Mouse (Mus musculus) midbrain, embryonic 15.5 days (tissue): ENCODE data around the gene Alx3. TPM values are rescaled to one million over a fixed set of nuclear protein-coding genes. Genes with fewer than 3 reads are reported as not detected.
A peak's percentile ranks its signal among the peaks of the same experiment; 100 is the strongest.

ENCODE experiments used
- ATAC-seq: fragments of 200-750 bp; cut with Nextera tagmentation; replicated peaks from 2 replicates; pipeline ENCODE4 v1.8.0; 2017; ENCODE audit warnings: moderate TSS enrichment
- H3K27ac ChIP-seq: fragments of 300-500 bp; sonication (generic); 2 replicates; pipeline ENCODE4 v1.5.1; 2015; ENCODE audit warnings: mild to moderate bottlenecking, inconsistent platforms
- H3K27me3 ChIP-seq: fragments of 300-500 bp; sonication (generic); replicated peaks from 2 replicates; pipeline ENCODE4 v1.6.1; 2015; ENCODE audit warnings: inconsistent platforms
- H3K36me3 ChIP-seq: fragments of 300-500 bp; sonication (generic); replicated peaks from 2 replicates; pipeline ENCODE4 v1.6.1; 2015; ENCODE audit warnings: inconsistent platforms
- H3K4me1 ChIP-seq: fragments of 300-500 bp; sonication (generic); 2 replicates; pipeline ENCODE4 v1.6.1; 2015; ENCODE audit warnings: inconsistent platforms
- H3K4me2 ChIP-seq: fragments of 300-500 bp; sonication (generic); 2 replicates; pipeline ENCODE4 v1.6.1; 2015; ENCODE audit warnings: inconsistent platforms, mild to moderate bottlenecking, moderate library complexity
- H3K4me3 ChIP-seq: fragments of 300-500 bp; sonication (generic); 2 replicates; pipeline ENCODE4 v1.5.1; 2015; ENCODE audit warnings: mild to moderate bottlenecking, inconsistent platforms
- H3K9ac ChIP-seq: fragments of 300-500 bp; sonication (generic); 2 replicates; pipeline ENCODE4 v1.6.1; 2015; ENCODE audit warnings: mild to moderate bottlenecking, inconsistent platforms
- H3K9me3 ChIP-seq: fragments of 300-500 bp; sonication (generic); 2 replicates; pipeline ENCODE4 v1.6.1; 2016; ENCODE audit warnings: inconsistent platforms
- WGBS: fragments of 180-500 bp; shearing (Covaris S2); methylation state at CpG from one replicate; pipeline ENCODE4 v1.1.7; 2015; ENCODE audit warnings: mixed read lengths; 5-methylcytosine and 5-hydroxymethylcytosine counted together
- polyA plus RNA-seq: library from polyadenylated mRNA; unstranded; fragments of >200 nt; fragmentation: Nextera tagmentation; extraction: Ambion mirVana; gene quantifications from 2 replicates; pipeline ENCODE4 v1.2.1, GENCODE M21; 2015

The Alx3 gene
- polyA plus RNA-seq, 1 experiment from 2014 or later, result 1.0 TPM

- H3K4me2 ChIP-seq, result no peak overlapping the region
Measured at GRCm38 (mm10) chr3:107591612-107592011, 3.2 kb upstream of the Alx3 start.

GRCm38 (mm10) chr3:107593632-107594031 lies 1.2 kb upstream of the Alx3 start:
- WGBS, result 62% methylated on average over 2 of the region's 2 CpGs
- Histone ChIP-seq H3K9ac (no peak overlapping the region), H3K4me1 (peaks cover 19% of the 10 kb centered on the region), H3K27ac (no peak overlapping the region), H3K36me3 (no peaks in the 10 kb centered on the region), H3K27me3 (peaks cover 52% of the 10 kb centered on the region), H3K4me3 (no peak overlapping the region), H3K9me3 (no peaks in the 10 kb centered on the region), H3K4me2 (no peak overlapping the region)
- no peak for ATAC-seq

More at GRCm38 (mm10) chr3:107591612-107592011, 3.2 kb upstream of the Alx3 start:
- H3K27me3 ChIP-seq, result peaks cover 51% of the 10 kb centered on the region
- no peak for ATAC-seq
- no peaks in the 10 kb centered on the region for H3K9me3 ChIP-seq
- H3K27ac ChIP-seq, result no peak overlapping the region
- H3K4me1 ChIP-seq, result peaks cover 11% of the 10 kb centered on the region
- 65% methylated on average over 1 of the region's 1 CpGs for WGBS
- H3K4me3 ChIP-seq, result no peak overlapping the region
- no peaks in the 10 kb centered on the region for H3K36me3 ChIP-seq
- no peak overlapping the region for H3K9ac ChIP-seq

- H3K4me3 ChIP-seq, result peak overlapping the region; percentile 30
- H3K9me3 ChIP-seq, result no peaks in the 10 kb centered on the region
- peaks cover 19% of the 10 kb centered on the region for H3K4me1 ChIP-seq
- peaks cover 70% of the 10 kb centered on the region for H3K27me3 ChIP-seq
- peak overlapping the region; percentile 10; the same call in 1 of the 2 replicates for H3K9ac ChIP-seq
- H3K27ac ChIP-seq, result no peak overlapping the region
- peak; percentile 19; the same call in 1 of the 2 replicates for ATAC-seq
- H3K36me3 ChIP-seq, result no peaks in the 10 kb centered on the region
- H3K4me2 ChIP-seq, result peak overlapping the region; percentile 53
- under 1% methylated on average over 50 of the region's 50 CpGs for WGBS
Measured at GRCm38 (mm10) chr3:107595264-107595937, 570 bp downstream of the Alx3 start.

- under 1% methylated on average over 34 of the region's 34 CpGs for WGBS
- Histone ChIP-seq H3K9ac (no peak overlapping the region), H3K27ac (no peak overlapping the region), H3K36me3 (no peaks in the 10 kb centered on the region), H3K9me3 (no peaks in the 10 kb centered on the region), H3K4me3 (peak overlapping the region; percentile 30), H3K4me1 (peaks cover 19% of the 10 kb centered on the region), H3K27me3 (peaks cover 76% of the 10 kb centered on the region), H3K4me2 (peak overlapping the region; percentile 53; the same call in 1 of the 2 replicates)
- ATAC-seq, result 0 out of 2 replicates have a peak, but pooled peaks have one; percentile 19
Measured at GRCm38 (mm10) chr3:107595938-107596461, 1.2 kb downstream of the Alx3 start.

- ATAC-seq, result no peak
- under 1% methylated on average over 26 of the region's 26 CpGs for WGBS
- Histone ChIP-seq H3K27ac (no peak overlapping the region), H3K27me3 (peaks cover 71% of the 10 kb centered on the region), H3K4me1 (peaks cover 19% of the 10 kb centered on the region), H3K9ac (no peak overlapping the region), H3K36me3 (no peaks in the 10 kb centered on the region), H3K4me3 (peak overlapping the region; percentile 8; the same call in 1 of the 2 replicates), H3K4me2 (peak overlapping the region; percentile 14; the same call in 1 of the 2 replicates), H3K9me3 (no peaks in the 10 kb centered on the region)
Measured at GRCm38 (mm10) chr3:107596559-107596958, 1.7 kb downstream of the Alx3 start.

GRCm38 (mm10) chr3:107597134-107597533 lies 2.3 kb downstream of the Alx3 start:
- no peaks in the 10 kb centered on the region for H3K9me3 ChIP-seq
- no peaks in the 10 kb centered on the region for H3K36me3 ChIP-seq
- H3K4me1 ChIP-seq, result peaks cover 19% of the 10 kb centered on the region
- no peak overlapping the region for H3K4me2 ChIP-seq
- no peak overlapping the region for H3K27ac ChIP-seq
- no peak overlapping the region for H3K9ac ChIP-seq
- ATAC-seq, result no peak
- no peak overlapping the region for H3K4me3 ChIP-seq
- peaks cover 70% of the 10 kb centered on the region for H3K27me3 ChIP-seq
- WGBS, result 5% methylated on average over 19 of the region's 24 CpGs

GRCm38 (mm10) chr3:107597586-107598389 lies 3.0 kb downstream of the Alx3 start:
- no peak for ATAC-seq
- H3K9me3 ChIP-seq, result no peaks in the 10 kb centered on the region
- H3K4me2 ChIP-seq, result no peak overlapping the region
- H3K9ac ChIP-seq, result no peak overlapping the region
- peaks cover 19% of the 10 kb centered on the region for H3K4me1 ChIP-seq
- H3K27ac ChIP-seq, result no peak overlapping the region
- H3K27me3 ChIP-seq, result peaks cover 69% of the 10 kb centered on the region
- no peak overlapping the region for H3K4me3 ChIP-seq
- WGBS, result 5% methylated on average over 22 of the region's 22 CpGs
- no peaks in the 10 kb centered on the region for H3K36me3 ChIP-seq

- Histone ChIP-seq H3K27me3 (peaks cover 55% of the 10 kb centered on the region), H3K9me3 (no peaks in the 10 kb centered on the region), H3K27ac (no peak overlapping the region), H3K4me2 (no peak overlapping the region), H3K4me3 (no peak overlapping the region), H3K4me1 (peaks cover 15% of the 10 kb centered on the region), H3K9ac (no peak overlapping the region), H3K36me3 (no peaks in the 10 kb centered on the region)
- ATAC-seq, result no peak
- WGBS, result 39% methylated on average over 6 of the region's 6 CpGs
Measured at GRCm38 (mm10) chr3:107600127-107600526, 5.3 kb downstream of the Alx3 start.

- Histone ChIP-seq H3K27me3 (peaks cover 18% of the 10 kb centered on the region), H3K36me3 (no peaks in the 10 kb centered on the region), H3K9me3 (no peaks in the 10 kb centered on the region), H3K4me1 (no peaks in the 10 kb centered on the region), H3K4me2 (no peak overlapping the region), H3K9ac (no peak overlapping the region), H3K27ac (no peak overlapping the region), H3K4me3 (no peak overlapping the region)
- no peak for ATAC-seq
- 8% methylated on average over 4 of the region's 4 CpGs for WGBS
Measured at GRCm38 (mm10) chr3:107605304-107605703, 10.5 kb downstream of the Alx3 start.

- peaks cover 12% of the 10 kb centered on the region; the same call in 1 of the 2 replicates for H3K36me3 ChIP-seq
- H3K27me3 ChIP-seq, result peaks cover 9% of the 10 kb centered on the region; the same call in 1 of the 2 replicates
- no peak overlapping the region for H3K4me2 ChIP-seq
- H3K4me1 ChIP-seq, result no peaks in the 10 kb centered on the region
- no peak overlapping the region for H3K27ac ChIP-seq
- no peak overlapping the region for H3K9ac ChIP-seq
- no peaks in the 10 kb centered on the region for H3K9me3 ChIP-seq
- 88% methylated on average over 8 of the region's 8 CpGs for WGBS
- no peak overlapping the region for H3K4me3 ChIP-seq
- ATAC-seq, result no peak
Measured at GRCm38 (mm10) chr3:107607221-107607620, 12.4 kb downstream of the Alx3 start.

GRCm38 (mm10) chr3:107608808-107609207 lies 14.0 kb downstream of the Alx3 start:
- Histone ChIP-seq H3K9me3 (no peaks in the 10 kb centered on the region), H3K4me3 (no peak overlapping the region), H3K27me3 (peaks cover 4% of the 10 kb centered on the region; the same call in 1 of the 2 replicates), H3K36me3 (peaks cover 26% of the 10 kb centered on the region), H3K27ac (no peak overlapping the region), H3K9ac (no peak overlapping the region), H3K4me1 (no peaks in the 10 kb centered on the region), H3K4me2 (no peak overlapping the region)
- 65% methylated on average over 4 of the region's 4 CpGs for WGBS
- no peak for ATAC-seq

- WGBS, result 43% methylated on average over 3 of the region's 3 CpGs
- Histone ChIP-seq H3K4me3 (no peak overlapping the region), H3K4me1 (no peaks in the 10 kb centered on the region), H3K9me3 (no peaks in the 10 kb centered on the region), H3K36me3 (peaks cover 31% of the 10 kb centered on the region), H3K27ac (no peak overlapping the region), H3K9ac (no peak overlapping the region), H3K27me3 (no peaks in the 10 kb centered on the region), H3K4me2 (no peak overlapping the region)
- ATAC-seq, result no peak
Measured at GRCm38 (mm10) chr3:107609376-107609775, 14.5 kb downstream of the Alx3 start.
